Mouse (Mus musculus) embryonic fibroblast, embryonic 13.5 days (primary cell): Measurements from ENCODE around the gene Clp1.

ENCODE experiments used
- CTCF ChIP-seq: IDR thresholded peaks from 2 replicates; pipeline ENCODE4 v1.5.1; 2011; ENCODE audit warnings: mild to moderate bottlenecking, control low read depth, low read length, moderate library complexity, borderline replicate concordance; ENCODE audit not compliant: insufficient read depth
- POLR2A ChIP-seq: IDR thresholded peaks from 2 replicates; pipeline ENCODE4 v1.6.1; 2011; ENCODE audit warnings: low read depth, mild to moderate bottlenecking, control low read depth, low read length, moderate library complexity

- TF ChIP-seq CTCF, result no peak
- TF ChIP-seq POLR2A, result no peak
Observed at GRCm38 (mm10) chr2:84757026-84757682, 30.0 kb upstream of the Clp1 start.
